Mouse (Mus musculus) hindbrain, embryonic 10.5 days (tissue): Measurements from ENCODE around the gene Dlk1. TPM values are rescaled to one million over a fixed set of nuclear protein-coding genes. Genes with fewer than 3 reads are reported as not detected.
A peak's percentile ranks its signal among the peaks of the same experiment; 100 is the strongest.

Experiments used
- DNase-seq: peaks from one replicate; pipeline ENCODE4 v3.0.0-alpha.2; 2017; ENCODE audit warnings: low spot score
- H3K27ac ChIP-seq: fragments of 300-500 bp; sonication (generic); 2 replicates; pipeline ENCODE4 v1.5.1; 2016; ENCODE audit warnings: mild to moderate bottlenecking, moderate library complexity
- H3K27me3 ChIP-seq: fragments of 300-500 bp; sonication (generic); 2 replicates; pipeline ENCODE4 v1.6.1; 2016; ENCODE audit warnings: mild to moderate bottlenecking; ENCODE audit not compliant: poor library complexity, insufficient read depth, severe bottlenecking
- H3K36me3 ChIP-seq: fragments of 300-500 bp; sonication (generic); 2 replicates; pipeline ENCODE4 v1.6.1; 2016; ENCODE audit warnings: mild to moderate bottlenecking, moderate library complexity
- H3K4me1 ChIP-seq: fragments of 300-500 bp; sonication (generic); replicated peaks from 2 replicates; pipeline ENCODE4 v1.6.1; 2016; ENCODE audit warnings: mild to moderate bottlenecking
- H3K4me3 ChIP-seq: fragments of 300-500 bp; sonication (generic); 2 replicates; pipeline ENCODE4 v1.5.1; 2016; ENCODE audit warnings: mild to moderate bottlenecking, moderate library complexity
- H3K9me3 ChIP-seq: fragments of 300-500 bp; sonication (generic); 2 replicates; pipeline ENCODE4 v1.6.1; 2016; ENCODE audit warnings: mild to moderate bottlenecking, moderate library complexity
- whole genome bisulfite sequencing: fragments of 180-500 bp; shearing (Covaris S2); methylation state at CpG from one replicate; pipeline ENCODE4 v1.1.7; 2016; 5-methylcytosine and 5-hydroxymethylcytosine counted together
- polyA plus RNA-seq: library from polyadenylated mRNA; unstranded; fragments of >200 nt; fragmentation: Nextera tagmentation; extraction: Ambion mirVana; gene quantifications from 2 replicates; pipeline ENCODE4 v1.2.1, GENCODE M21; 2016

The Dlk1 gene
- polyA plus RNA-seq, 1 experiment from 2014 or later = 82.8 TPM

- Histone ChIP-seq H3K27ac (no peak overlapping the region), H3K27me3 (peaks cover 31% of the 10 kb centered on the region), H3K36me3 (no peaks in the 10 kb centered on the region), H3K4me1 (peaks cover 29% of the 10 kb centered on the region), H3K9me3 (no peaks in the 10 kb centered on the region), H3K4me3 (no peak overlapping the region)
- 65% methylated on average over 4 of the region's 4 CpGs for WGBS
- no peak for DNase-seq
Measured at GRCm38 (mm10) chr12:109423716-109424429, 28.8 kb upstream of the Dlk1 start.

- Histone ChIP-seq H3K9me3 (no peaks in the 10 kb centered on the region), H3K27ac (peak overlapping the region; percentile 41), H3K36me3 (no peaks in the 10 kb centered on the region), H3K4me3 (peak overlapping the region; percentile 16; the same call in 1 of the 2 replicates), H3K27me3 (peaks cover 31% of the 10 kb centered on the region), H3K4me1 (peaks cover 29% of the 10 kb centered on the region)
- no peak for DNase-seq
- 16% methylated on average over 20 of the region's 20 CpGs for WGBS
Measured at GRCm38 (mm10) chr12:109424753-109425332, 27.8 kb upstream of the Dlk1 start.

GRCm38 (mm10) chr12:109425982-109426381 lies 26.6 kb upstream of the Dlk1 start:
- peaks cover 31% of the 10 kb centered on the region for H3K27me3 ChIP-seq
- peaks cover 29% of the 10 kb centered on the region for H3K4me1 ChIP-seq
- H3K4me3 ChIP-seq = no peak overlapping the region
- WGBS = 86% methylated on average over 12 of the region's 12 CpGs
- H3K27ac ChIP-seq = no peak overlapping the region
- H3K36me3 ChIP-seq = no peaks in the 10 kb centered on the region
- H3K9me3 ChIP-seq = no peaks in the 10 kb centered on the region
- DNase-seq = no peak

DNA sequence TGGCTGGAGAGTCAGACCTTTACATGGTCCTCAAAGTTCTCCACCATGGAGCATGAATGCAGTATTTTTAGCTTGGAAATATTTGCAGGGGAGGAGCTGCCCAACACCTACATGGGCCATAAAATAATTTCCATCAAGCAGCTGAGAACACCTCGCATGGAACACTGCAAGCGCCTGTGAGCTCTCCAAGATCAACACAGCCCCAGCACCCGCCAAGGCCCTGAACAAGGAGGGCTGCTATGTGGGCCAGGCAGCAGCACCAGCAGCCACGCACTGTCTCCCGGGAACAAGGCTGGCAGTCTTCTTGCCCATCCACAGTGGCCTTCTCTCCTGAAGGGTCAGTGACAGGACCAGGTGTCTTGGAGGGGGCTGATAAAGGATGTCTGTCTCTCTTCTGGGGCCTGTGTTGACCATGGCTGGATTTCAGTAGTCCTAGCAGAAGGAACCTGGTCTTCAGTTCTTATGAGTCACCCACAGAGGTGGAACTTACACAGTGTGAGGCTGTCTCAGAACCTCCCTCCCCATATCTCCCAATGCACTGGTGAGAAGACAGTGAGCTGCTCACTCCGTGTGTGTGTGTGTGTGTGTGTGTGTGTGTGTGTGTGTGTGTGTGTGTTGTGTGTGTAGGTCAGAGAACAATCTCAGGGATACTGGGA lies 20.0 kb upstream of the Dlk1 start:
- H3K4me3 ChIP-seq = no peak overlapping the region
- no peak overlapping the region for H3K27ac ChIP-seq
- H3K4me1 ChIP-seq = peaks cover 23% of the 10 kb centered on the region
- WGBS = 80% methylated on average over 6 of the region's 6 CpGs
- no peaks in the 10 kb centered on the region for H3K9me3 ChIP-seq
- no peaks in the 10 kb centered on the region for H3K36me3 ChIP-seq
- no peak for DNase-seq
- peaks cover 37% of the 10 kb centered on the region for H3K27me3 ChIP-seq

DNA sequence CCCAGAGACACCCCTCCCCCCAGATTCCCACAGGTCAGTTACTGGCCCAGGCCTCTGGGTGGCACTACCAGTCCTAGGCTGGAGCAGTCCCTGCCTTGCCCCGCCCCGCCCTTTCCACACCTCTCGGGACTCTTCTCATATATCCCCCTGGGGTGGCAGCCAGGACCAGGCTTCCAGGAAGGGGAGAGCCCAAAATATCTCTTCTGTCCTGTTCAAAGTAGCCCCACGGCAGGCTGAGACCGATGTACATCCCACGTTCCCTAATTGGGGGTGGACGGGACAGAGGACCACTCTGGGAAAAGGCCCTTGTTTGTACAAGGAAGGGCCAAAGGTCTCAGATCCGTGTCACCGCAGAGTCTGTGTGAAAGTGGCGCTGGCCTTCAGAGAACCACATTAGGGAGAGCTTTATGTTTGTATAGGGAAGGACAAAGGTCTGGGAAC lies 16.2 kb upstream of the Dlk1 start:
- 2% methylated on average over 10 of the region's 10 CpGs for WGBS
- Histone ChIP-seq H3K27ac (peak overlapping the region; percentile 73), H3K27me3 (peaks cover 73% of the 10 kb centered on the region), H3K4me3 (no peak overlapping the region), H3K9me3 (no peaks in the 10 kb centered on the region), H3K36me3 (no peaks in the 10 kb centered on the region), H3K4me1 (peaks cover 57% of the 10 kb centered on the region)
- peak; percentile 62 for DNase-seq

GRCm38 (mm10) chr12:109436852-109437251 lies 15.8 kb upstream of the Dlk1 start:
- Histone ChIP-seq H3K27ac (peak overlapping the region; percentile 73), H3K36me3 (no peaks in the 10 kb centered on the region), H3K27me3 (peaks cover 77% of the 10 kb centered on the region), H3K9me3 (no peaks in the 10 kb centered on the region), H3K4me3 (no peak overlapping the region), H3K4me1 (peaks cover 61% of the 10 kb centered on the region)
- WGBS = 20% methylated on average over 12 of the region's 12 CpGs
- no peak for DNase-seq

GRCm38 (mm10) chr12:109437559-109438350 lies 14.9 kb upstream of the Dlk1 start:
- Histone ChIP-seq H3K27ac (peak overlapping the region; percentile 73), H3K4me1 (peaks cover 65% of the 10 kb centered on the region), H3K36me3 (no peaks in the 10 kb centered on the region), H3K27me3 (peaks cover 86% of the 10 kb centered on the region), H3K4me3 (no peak overlapping the region; the same call in 1 of the 2 replicates), H3K9me3 (no peaks in the 10 kb centered on the region)
- peak; percentile 83 for DNase-seq
- 10% methylated on average over 25 of the region's 25 CpGs for WGBS

DNA sequence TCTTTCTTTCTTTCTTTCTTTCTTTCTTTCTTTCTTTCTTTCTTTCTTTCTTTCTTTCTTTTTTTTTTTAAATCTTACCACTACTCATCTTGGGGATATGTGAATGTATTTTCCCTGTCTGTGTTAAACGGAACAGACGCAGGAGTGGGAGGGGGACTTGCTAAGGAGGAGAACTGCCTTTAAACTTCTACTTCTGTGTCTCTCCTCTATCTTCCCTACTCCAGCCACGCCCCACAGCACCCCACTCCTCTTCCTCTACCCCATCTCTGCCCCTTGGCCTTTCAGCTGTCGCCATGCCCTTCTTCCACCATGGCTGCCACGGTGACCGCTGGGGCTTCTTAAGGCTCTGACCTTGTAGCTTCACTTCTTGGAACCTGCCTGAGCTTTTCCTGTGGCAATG lies 14.2 kb upstream of the Dlk1 start:
- peak overlapping the region; percentile 74; the same call in 1 of the 2 replicates for H3K27ac ChIP-seq
- DNase-seq = no peak
- H3K4me3 ChIP-seq = no peak overlapping the region
- H3K36me3 ChIP-seq = no peaks in the 10 kb centered on the region
- no peaks in the 10 kb centered on the region for H3K9me3 ChIP-seq
- H3K27me3 ChIP-seq = peaks cover 91% of the 10 kb centered on the region
- H3K4me1 ChIP-seq = peaks cover 71% of the 10 kb centered on the region
- 68% methylated on average over 6 of the region's 6 CpGs for WGBS

- WGBS = 79% methylated on average over 6 of the region's 6 CpGs
Measured at GRCm38 (mm10) chr12:109439974-109440373, 12.6 kb upstream of the Dlk1 start.

GRCm38 (mm10) chr12:109441366-109441765 lies 11.3 kb upstream of the Dlk1 start:
- H3K4me1 ChIP-seq = peaks cover 94% of the 10 kb centered on the region
- H3K36me3 ChIP-seq = no peaks in the 10 kb centered on the region
- no peak overlapping the region for H3K4me3 ChIP-seq
- WGBS = 70% methylated on average over 6 of the region's 6 CpGs
- H3K27me3 ChIP-seq = peaks cover 95% of the 10 kb centered on the region
- no peaks in the 10 kb centered on the region for H3K9me3 ChIP-seq
- 0 out of 2 replicates have a peak overlapping the region, but pooled peaks have one; percentile 29 for H3K27ac ChIP-seq
- DNase-seq = no peak

More at GRCm38 (mm10) chr12:109439974-109440373, 12.6 kb upstream of the Dlk1 start:
- Histone ChIP-seq H3K4me3 (no peak overlapping the region), H3K27ac (peak overlapping the region; percentile 74), H3K4me1 (peaks cover 87% of the 10 kb centered on the region), H3K36me3 (no peaks in the 10 kb centered on the region), H3K9me3 (no peaks in the 10 kb centered on the region), H3K27me3 (peaks cover 91% of the 10 kb centered on the region)
- no peak for DNase-seq

- peak overlapping the region; percentile 29; the same call in 1 of the 2 replicates for H3K27ac ChIP-seq
- no peaks in the 10 kb centered on the region for H3K9me3 ChIP-seq
- WGBS = 63% methylated on average over 13 of the region's 13 CpGs
- H3K27me3 ChIP-seq = peaks cover 96% of the 10 kb centered on the region
- no peaks in the 10 kb centered on the region for H3K36me3 ChIP-seq
- no peak overlapping the region for H3K4me3 ChIP-seq
- no peak for DNase-seq
- peaks cover 94% of the 10 kb centered on the region for H3K4me1 ChIP-seq
Measured at GRCm38 (mm10) chr12:109442115-109442514, 10.5 kb upstream of the Dlk1 start.

DNA sequence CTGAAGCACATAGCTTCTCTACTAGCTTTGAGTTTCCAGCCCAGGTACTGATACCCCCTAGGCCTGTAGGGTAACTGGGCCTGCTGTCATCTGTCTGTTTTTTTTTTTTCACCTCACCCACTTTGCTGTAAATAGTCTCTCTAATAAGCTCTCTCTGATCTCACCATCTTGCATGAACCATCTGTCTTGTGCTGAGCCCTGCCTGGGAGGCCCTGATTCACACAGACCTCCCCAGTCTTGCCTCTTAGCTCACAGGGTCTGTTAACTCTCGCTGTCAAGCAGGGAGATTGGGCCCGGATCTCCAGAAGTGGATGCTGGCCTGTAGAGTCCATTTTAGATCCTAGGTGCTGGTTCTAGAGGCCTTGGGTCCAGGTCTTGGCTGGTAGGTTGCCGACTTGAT lies 9.3 kb upstream of the Dlk1 start:
- Histone ChIP-seq H3K36me3 (no peaks in the 10 kb centered on the region), H3K4me3 (no peak overlapping the region), H3K4me1 (peaks cover 91% of the 10 kb centered on the region), H3K9me3 (no peaks in the 10 kb centered on the region), H3K27ac (peak overlapping the region; percentile 62), H3K27me3 (peaks cover 98% of the 10 kb centered on the region)
- DNase-seq = no peak
- 64% methylated on average over 3 of the region's 3 CpGs for WGBS
